Mouse (Mus musculus): ENCODE data around the gene Gm2174. TPM values are rescaled to one million over a fixed set of nuclear protein-coding genes. Genes with fewer than 3 reads are reported as not detected.

The Gm2174 gene
- total RNA-seq, 2 experiments from 2014 or later: not detected

DNA sequence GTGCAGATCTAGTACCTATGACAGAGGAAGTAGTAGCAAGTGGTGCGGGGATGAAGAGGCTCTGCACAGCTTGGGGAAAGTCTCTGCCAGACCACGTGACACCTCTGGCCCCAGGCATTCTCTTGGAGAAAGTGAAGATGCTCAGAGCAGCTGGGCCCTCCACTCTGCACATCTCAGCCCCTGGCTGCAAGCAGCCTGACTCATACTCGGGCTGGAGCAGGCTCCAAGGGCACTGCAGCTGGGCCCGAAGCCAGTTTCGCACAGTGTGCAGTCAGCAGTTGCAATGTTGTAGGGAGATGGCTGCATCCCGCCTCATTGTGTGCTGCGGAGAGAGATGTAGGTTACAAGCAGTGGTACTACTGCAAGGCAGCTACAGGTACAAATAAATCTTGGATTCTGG, 49.5 kb downstream of the Gm2174 start:
- peak; percentile 36 for DNase-seq

Other genes with a start within 250 kb of the Gm2174 start
- gene Gm773, start 235.1 kb upstream of the Gm2174 start, total RNA-seq (2021): not detected
- 1 to 10 TPM; 3.5 to 5.6 TPM for gene Zfp449, start 101.6 kb upstream of the Gm2174 start, total RNA-seq (2021)
- under 1 TPM; 0.32 to 0.40 TPM for gene Smim10l2a, start 73.4 kb upstream of the Gm2174 start, total RNA-seq (2021)
- gene Ints6l, start 6.9 kb downstream of the Gm2174 start, total RNA-seq (2021): 10 to 100 TPM in 1 of 2 experiments, 1 to 10 TPM in 1; 8.9 to 13.4 TPM
- not detected for gene Gm10477, start 76.8 kb downstream of the Gm2174 start, total RNA-seq (2021)
- gene Gm648, start 101.6 kb downstream of the Gm2174 start, total RNA-seq (2021): not detected
- gene Mmgt1, start 150.1 kb downstream of the Gm2174 start, total RNA-seq (2021): 10 to 100 TPM; 14.4 to 14.5 TPM
- 10 to 100 TPM; 16.2 to 16.8 TPM for gene Slc9a6, start 161.8 kb downstream of the Gm2174 start, total RNA-seq (2021)

Data from gastrocnemius, postnatal 10 days (tissue).